Mouse (Mus musculus) cerebellum, adult 9-11 months (tissue): ENCODE results near the gene Slc25a20.

ENCODE experiments used
- DNase-seq: peaks from one replicate; pipeline ENCODE4 v3.0.0; 2022

Slc25a20 gene

GRCm38 (mm10) chr9:108687686-108688085 is 25.8 kb downstream of the Slc25a20 start:
- DNase-seq: no peak

- DNase-seq: no peak
These were observed 26.6 kb downstream of the Slc25a20 start for GRCm38 (mm10) chr9:108688451-108688850.

GRCm38 (mm10) chr9:108689106-108689505 is 27.2 kb downstream of the Slc25a20 start, which contains the start of gene Prkar2a:
Gene Prkar2a, plus strand, starts transcription at chr9:108689314.
- DNase-seq: no peak

- DNase-seq: no peak
These were observed 28.1 kb downstream of the Slc25a20 start for GRCm38 (mm10) chr9:108689993-108690392.

- peak; percentile 49 for DNase-seq
These were observed 29.0 kb downstream of the Slc25a20 start for GRCm38 (mm10) chr9:108690914-108691313.

- peak; percentile 29 for DNase-seq
These were observed 29.5 kb downstream of the Slc25a20 start for GRCm38 (mm10) chr9:108691371-108691770.

- DNase-seq: peak; percentile 94
These were observed 29.9 kb downstream of the Slc25a20 start for GRCm38 (mm10) chr9:108691846-108692225.

- peak; percentile 67 for DNase-seq
These were observed 30.5 kb downstream of the Slc25a20 start for GRCm38 (mm10) chr9:108692226-108693041.

- DNase-seq: no peak
These were observed 32.1 kb downstream of the Slc25a20 start for GRCm38 (mm10) chr9:108693946-108694345.

GRCm38 (mm10) chr9:108694533-108694932 is 32.6 kb downstream of the Slc25a20 start:
- no peak for DNase-seq

GRCm38 (mm10) chr9:108702476-108702875 is 40.6 kb downstream of the Slc25a20 start:
- DNase-seq: no peak

GRCm38 (mm10) chr9:108703373-108704110 is 41.7 kb downstream of the Slc25a20 start:
- no peak for DNase-seq

- no peak for DNase-seq
These were observed 42.7 kb downstream of the Slc25a20 start for GRCm38 (mm10) chr9:108704591-108704990.

- no peak for DNase-seq
These were observed 45.3 kb downstream of the Slc25a20 start for GRCm38 (mm10) chr9:108707212-108707611.

GRCm38 (mm10) chr9:108708833-108709232 is 46.9 kb downstream of the Slc25a20 start:
- no peak for DNase-seq

- DNase-seq: no peak
These were observed 48.9 kb downstream of the Slc25a20 start for GRCm38 (mm10) chr9:108710767-108711166.

- DNase-seq: no peak
These were observed 54.3 kb downstream of the Slc25a20 start for GRCm38 (mm10) chr9:108716199-108716598.

GRCm38 (mm10) chr9:108723751-108724150 is 61.9 kb downstream of the Slc25a20 start:
- no peak for DNase-seq

- no peak for DNase-seq
These were observed 64.2 kb downstream of the Slc25a20 start for GRCm38 (mm10) chr9:108726116-108726515.

- no peak for DNase-seq
These were observed 67.2 kb downstream of the Slc25a20 start for GRCm38 (mm10) chr9:108729050-108729449.

GRCm38 (mm10) chr9:108732462-108732861 is 70.6 kb downstream of the Slc25a20 start:
- DNase-seq: no peak
